Mouse (Mus musculus): Measurements from ENCODE around the gene Cab39. TPM values are rescaled to one million over a fixed set of nuclear protein-coding genes. Genes with fewer than 3 reads are reported as not detected.

Gene Cab39
- polyA plus RNA-seq, 1 experiment: 52.5 TPM

DNA sequence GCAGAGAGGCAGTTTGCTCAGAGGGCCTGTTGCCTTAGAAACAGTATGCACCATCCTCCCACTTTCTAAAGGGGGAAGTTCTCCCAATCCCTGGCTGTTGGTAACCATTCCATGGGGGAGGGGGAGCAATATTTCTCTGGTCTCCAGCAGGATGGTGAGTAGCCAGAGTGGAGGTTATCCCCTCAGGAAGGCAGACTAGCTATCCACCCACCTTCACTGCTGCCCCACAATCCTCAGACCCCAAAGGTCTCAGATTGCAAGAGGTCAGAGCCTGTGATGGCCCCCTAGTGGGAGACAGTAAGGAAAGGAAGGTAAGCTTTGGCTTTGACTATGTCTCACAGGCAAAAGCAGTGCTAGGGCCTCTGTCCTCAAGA lies 106.1 kb downstream of the Cab39 start:
- no peak for DNase-seq (ENCODE audit: low read depth)

- DNase-seq (ENCODE audit: low read depth): peak; percentile 61
Observed at GRCm38 (mm10) chr1:85900521-85901333, 107.5 kb downstream of the Cab39 start.

Other genes with a start within 250 kb of the Cab39 start
- gene G530012D18Rik, start 217.8 kb upstream of the Cab39 start, polyA plus RNA-seq (2012; rRNA removed): not detected in 2 replicates
- gene Sp110, start 194.6 kb upstream of the Cab39 start, polyA plus RNA-seq (2012; rRNA removed): 5.4 and 7.1 TPM in 2 replicates
- gene Sp140, start 193.1 kb upstream of the Cab39 start, polyA plus RNA-seq (2012; rRNA removed): 4.8 and 6.0 TPM in 2 replicates
- 8.9 and 9.4 TPM in 2 replicates for gene Sp100, start 143.5 kb upstream of the Cab39 start, polyA plus RNA-seq (2012; rRNA removed)
- 1.2 and 1.6 TPM in 2 replicates for gene A630001G21Rik, start 14.8 kb upstream of the Cab39 start, polyA plus RNA-seq (2012; rRNA removed)
- 350 and 546 TPM in 2 replicates for gene Itm2c, start 100.8 kb downstream of the Cab39 start, polyA plus RNA-seq (2012; rRNA removed)
- 0.58 and 2.1 TPM in 2 replicates for gene 4933407L21Rik, start 135.0 kb downstream of the Cab39 start, polyA plus RNA-seq (2012; rRNA removed)
- gene Gpr55, start 167.6 kb downstream of the Cab39 start, polyA plus RNA-seq (2012; rRNA removed): 0.03 and 0.07 TPM in 2 replicates
- gene Spata3, start 223.4 kb downstream of the Cab39 start, polyA plus RNA-seq (2012; rRNA removed): 18.5 and 30.4 TPM in 2 replicates

Measured in gonadal fat pad, adult 2 months (tissue).